Mouse (Mus musculus): ENCODE data around the gene 1700028K03Rik. TPM values are rescaled to one million over a fixed set of nuclear protein-coding genes. Genes with fewer than 3 reads are reported as not detected.

1700028K03Rik gene
- 0.17 and 0.20 TPM in 2 replicates for polyA plus RNA-seq (2014; fragmentation: Nextera tagmentation; extraction: Ambion mirVana)

DNA sequence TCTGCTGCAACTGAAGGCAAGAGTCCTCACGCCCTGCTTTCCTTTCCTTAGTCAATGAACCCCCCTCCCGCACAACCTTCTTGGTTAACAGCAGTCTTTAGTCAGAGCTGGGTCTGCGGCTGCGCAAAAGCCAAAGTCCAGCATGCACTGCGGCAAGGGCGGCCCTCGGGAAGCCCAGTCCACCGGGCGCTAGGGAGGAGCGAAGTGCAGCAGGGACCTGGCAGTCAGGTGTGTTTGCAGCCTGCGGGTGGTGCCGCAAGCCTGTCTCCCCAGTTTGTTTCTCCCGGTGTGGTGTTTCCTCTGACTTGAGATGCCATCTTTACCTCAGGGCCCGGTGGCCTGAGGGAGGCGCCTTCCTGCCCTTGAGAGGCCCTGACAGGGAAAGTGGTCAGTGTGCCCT is at the start of gene 1700028K03Rik:
Gene 1700028K03Rik, plus strand, starts transcription at position 129 of the 400 bp plus-strand sequence.
- WGBS, result 73% methylated on average over 15 of the region's 15 CpGs
- H3K36me3 ChIP-seq (replicated peaks; ENCODE audit: control insufficient read depth, insufficient read depth), result no peaks in the 10 kb centered on the region
- H3K4me2 ChIP-seq (replicated peaks), result no peak within 1 kb of the TSS
- ATAC-seq (ENCODE audit: low FRiP score) (no peak), DNase-seq (ENCODE audit: low spot score) (no peak)
- H3K27me3 ChIP-seq (ENCODE audit: control insufficient read depth, insufficient read depth, low read length), result no peaks in the 10 kb centered on the region
- no peak within 1 kb of the TSS for H3K9ac ChIP-seq
- H3K27ac ChIP-seq, result no peak within 1 kb of the TSS
- no peak within 1 kb of the TSS for H3K4me3 ChIP-seq (replicated peaks; ENCODE audit: low read length)
- no peaks in the 10 kb centered on the region for H3K9me3 ChIP-seq (ENCODE audit: control insufficient read depth, low read length)
- H3K4me1 ChIP-seq (replicated peaks; ENCODE audit: control insufficient read depth, insufficient read depth, low read length), result no peaks in the 10 kb centered on the region

- 76% methylated on average over 4 of the region's 4 CpGs for WGBS
- no peak overlapping the region for H3K4me2 ChIP-seq (replicated peaks)
- no peaks in the 10 kb centered on the region for H3K36me3 ChIP-seq (replicated peaks; ENCODE audit: control insufficient read depth, insufficient read depth)
- DNase-seq (ENCODE audit: low spot score), result no peak
- H3K9me3 ChIP-seq (ENCODE audit: control insufficient read depth, low read length), result no peaks in the 10 kb centered on the region
- no peak overlapping the region for H3K27ac ChIP-seq
- no peak for ATAC-seq (ENCODE audit: low FRiP score)
- H3K4me3 ChIP-seq (replicated peaks; ENCODE audit: low read length), result no peak overlapping the region
- H3K9ac ChIP-seq, result no peak overlapping the region
- H3K27me3 ChIP-seq (ENCODE audit: control insufficient read depth, insufficient read depth, low read length), result no peaks in the 10 kb centered on the region
- H3K4me1 ChIP-seq (replicated peaks; ENCODE audit: control insufficient read depth, insufficient read depth, low read length), result no peaks in the 10 kb centered on the region
Measured at GRCm38 (mm10) chr5:107488996-107489395, 45.5 kb upstream of the 1700028K03Rik start.

DNA sequence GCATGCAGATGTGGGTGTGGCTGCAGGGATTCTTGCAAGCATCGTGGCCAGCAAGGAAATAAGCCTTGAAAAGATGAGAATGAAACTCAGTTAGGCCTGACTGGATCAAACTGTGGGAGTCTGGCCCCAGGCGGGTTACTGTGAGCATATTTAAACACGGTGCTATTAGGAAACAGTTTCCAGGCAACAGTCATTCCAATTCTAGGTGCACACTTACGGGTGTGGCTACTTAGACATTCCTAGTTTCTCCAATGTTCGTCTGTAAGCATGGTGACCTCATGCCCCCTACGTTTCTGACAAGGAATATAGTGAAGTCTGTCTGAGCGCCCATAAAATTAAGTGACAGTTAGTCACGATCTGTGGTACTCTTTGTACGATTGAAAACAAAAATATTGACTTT is 43.5 kb upstream of the 1700028K03Rik start:
- DNase-seq (ENCODE audit: low spot score), result no peak
- H3K4me2 ChIP-seq (replicated peaks), result no peak overlapping the region
- H3K27ac ChIP-seq, result no peak overlapping the region
- no peak for ATAC-seq (ENCODE audit: low FRiP score)
- 81% methylated on average over 9 of the region's 9 CpGs for WGBS
- H3K4me1 ChIP-seq (replicated peaks; ENCODE audit: control insufficient read depth, insufficient read depth, low read length), result no peaks in the 10 kb centered on the region
- no peaks in the 10 kb centered on the region for H3K27me3 ChIP-seq (ENCODE audit: control insufficient read depth, insufficient read depth, low read length)
- no peaks in the 10 kb centered on the region for H3K9me3 ChIP-seq (ENCODE audit: control insufficient read depth, low read length)
- no peaks in the 10 kb centered on the region for H3K36me3 ChIP-seq (replicated peaks; ENCODE audit: control insufficient read depth, insufficient read depth)
- no peak overlapping the region for H3K9ac ChIP-seq
- H3K4me3 ChIP-seq (replicated peaks; ENCODE audit: low read length), result no peak overlapping the region

DNA sequence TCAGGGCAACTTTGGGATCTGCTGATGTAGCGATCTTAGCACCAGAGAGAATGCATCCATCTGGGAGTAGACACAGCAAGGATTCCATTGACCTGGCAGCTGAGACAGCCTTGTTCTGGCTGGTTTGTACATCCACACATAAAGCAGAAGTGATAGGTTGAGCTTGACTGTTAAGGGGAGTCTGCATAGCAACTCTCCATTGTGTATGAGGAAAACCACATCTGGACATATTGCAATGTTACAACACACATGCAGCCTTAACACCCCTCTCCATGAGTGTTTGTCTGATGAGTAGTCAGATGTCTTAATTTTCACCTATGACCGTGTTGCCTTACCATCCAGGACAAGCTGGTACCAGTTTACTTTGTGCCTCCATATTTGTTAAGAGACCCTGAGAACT is 42.0 kb upstream of the 1700028K03Rik start:
- no peak overlapping the region for H3K27ac ChIP-seq
- no peaks in the 10 kb centered on the region for H3K36me3 ChIP-seq (replicated peaks; ENCODE audit: control insufficient read depth, insufficient read depth)
- no peak overlapping the region for H3K9ac ChIP-seq
- H3K4me3 ChIP-seq (replicated peaks; ENCODE audit: low read length), result no peak overlapping the region
- H3K27me3 ChIP-seq (ENCODE audit: control insufficient read depth, insufficient read depth, low read length), result no peaks in the 10 kb centered on the region
- ATAC-seq (ENCODE audit: low FRiP score), result no peak
- no peaks in the 10 kb centered on the region for H3K9me3 ChIP-seq (ENCODE audit: control insufficient read depth, low read length)
- DNase-seq (ENCODE audit: low spot score), result no peak
- H3K4me1 ChIP-seq (replicated peaks; ENCODE audit: control insufficient read depth, insufficient read depth, low read length), result no peaks in the 10 kb centered on the region
- H3K4me2 ChIP-seq (replicated peaks), result no peak overlapping the region
- WGBS, result 87% methylated on average over 2 of the region's 2 CpGs

GRCm38 (mm10) chr5:107494759-107495158 is 39.8 kb upstream of the 1700028K03Rik start:
- WGBS, result 95% methylated on average over 5 of the region's 5 CpGs
- no peaks in the 10 kb centered on the region for H3K36me3 ChIP-seq (replicated peaks; ENCODE audit: control insufficient read depth, insufficient read depth)
- H3K4me2 ChIP-seq (replicated peaks), result no peak overlapping the region
- no peak overlapping the region for H3K4me3 ChIP-seq (replicated peaks; ENCODE audit: low read length)
- DNase-seq (ENCODE audit: low spot score) (no peak), ATAC-seq (ENCODE audit: low FRiP score) (no peak)
- H3K27me3 ChIP-seq (ENCODE audit: control insufficient read depth, insufficient read depth, low read length), result no peaks in the 10 kb centered on the region
- H3K4me1 ChIP-seq (replicated peaks; ENCODE audit: control insufficient read depth, insufficient read depth, low read length), result peaks cover 9% of the 10 kb centered on the region
- H3K9me3 ChIP-seq (ENCODE audit: control insufficient read depth, low read length), result no peaks in the 10 kb centered on the region
- no peak overlapping the region for H3K27ac ChIP-seq
- H3K9ac ChIP-seq, result no peak overlapping the region

GRCm38 (mm10) chr5:107496047-107496446 is 38.5 kb upstream of the 1700028K03Rik start:
- H3K4me2 ChIP-seq (replicated peaks), result no peak overlapping the region
- H3K4me3 ChIP-seq (replicated peaks; ENCODE audit: low read length), result no peak overlapping the region
- H3K36me3 ChIP-seq (replicated peaks; ENCODE audit: control insufficient read depth, insufficient read depth), result 0 out of 2 replicates have a peak, but pooled peaks cover 3% of the 10 kb centered on the region
- ATAC-seq (ENCODE audit: low FRiP score) (no peak), DNase-seq (ENCODE audit: low spot score) (no peak)
- H3K27ac ChIP-seq, result no peak overlapping the region
- 91% methylated on average over 2 of the region's 2 CpGs for WGBS
- peaks cover 15% of the 10 kb centered on the region for H3K4me1 ChIP-seq (replicated peaks; ENCODE audit: control insufficient read depth, insufficient read depth, low read length)
- H3K27me3 ChIP-seq (ENCODE audit: control insufficient read depth, insufficient read depth, low read length), result no peaks in the 10 kb centered on the region
- H3K9ac ChIP-seq, result no peak overlapping the region
- H3K9me3 ChIP-seq (ENCODE audit: control insufficient read depth, low read length), result no peaks in the 10 kb centered on the region

GRCm38 (mm10) chr5:107497519-107498501 is 36.7 kb upstream of the 1700028K03Rik start:
- DNase-seq (ENCODE audit: low spot score) (peak; percentile 82), ATAC-seq (ENCODE audit: low FRiP score) (peak; percentile 97)
- no peaks in the 10 kb centered on the region for H3K9me3 ChIP-seq (ENCODE audit: control insufficient read depth, low read length)
- peak overlapping the region; percentile 82 for H3K27ac ChIP-seq
- peak overlapping the region; percentile 49 for H3K4me2 ChIP-seq (replicated peaks)
- H3K9ac ChIP-seq, result peak overlapping the region; percentile 48
- H3K27me3 ChIP-seq (ENCODE audit: control insufficient read depth, insufficient read depth, low read length), result no peaks in the 10 kb centered on the region
- H3K36me3 ChIP-seq (replicated peaks; ENCODE audit: control insufficient read depth, insufficient read depth), result 0 out of 2 replicates have a peak, but pooled peaks cover 8% of the 10 kb centered on the region
- H3K4me1 ChIP-seq (replicated peaks; ENCODE audit: control insufficient read depth, insufficient read depth, low read length), result peaks cover 15% of the 10 kb centered on the region
- H3K4me3 ChIP-seq (replicated peaks; ENCODE audit: low read length), result peak overlapping the region; percentile 24
- 31% methylated on average over 10 of the region's 10 CpGs for WGBS

DNA sequence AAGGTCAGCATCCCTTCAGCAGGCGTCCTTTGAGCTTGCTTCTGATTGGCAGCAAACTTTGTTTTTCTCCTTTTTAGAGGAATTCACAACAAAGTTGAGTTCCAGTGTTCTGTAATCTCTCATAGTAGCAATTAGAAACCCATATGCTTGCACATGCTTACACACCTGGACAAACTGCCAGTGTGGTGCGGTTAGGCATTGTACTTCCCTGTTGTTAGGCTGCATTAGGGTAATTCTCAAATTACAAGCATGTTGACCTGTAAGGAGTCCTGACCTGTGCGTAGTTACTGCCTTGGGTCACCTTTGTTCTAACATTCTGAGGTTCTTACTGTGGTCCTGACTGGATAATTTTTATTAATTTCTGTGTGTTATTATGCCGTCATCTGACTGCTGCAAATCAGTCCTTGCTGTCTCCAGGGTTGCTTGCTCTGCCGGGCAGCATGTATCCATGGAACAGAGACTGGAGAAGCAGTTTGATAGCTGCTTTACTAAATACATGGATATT is 35.7 kb upstream of the 1700028K03Rik start:
- no peak for ATAC-seq (ENCODE audit: low FRiP score)

DNA sequence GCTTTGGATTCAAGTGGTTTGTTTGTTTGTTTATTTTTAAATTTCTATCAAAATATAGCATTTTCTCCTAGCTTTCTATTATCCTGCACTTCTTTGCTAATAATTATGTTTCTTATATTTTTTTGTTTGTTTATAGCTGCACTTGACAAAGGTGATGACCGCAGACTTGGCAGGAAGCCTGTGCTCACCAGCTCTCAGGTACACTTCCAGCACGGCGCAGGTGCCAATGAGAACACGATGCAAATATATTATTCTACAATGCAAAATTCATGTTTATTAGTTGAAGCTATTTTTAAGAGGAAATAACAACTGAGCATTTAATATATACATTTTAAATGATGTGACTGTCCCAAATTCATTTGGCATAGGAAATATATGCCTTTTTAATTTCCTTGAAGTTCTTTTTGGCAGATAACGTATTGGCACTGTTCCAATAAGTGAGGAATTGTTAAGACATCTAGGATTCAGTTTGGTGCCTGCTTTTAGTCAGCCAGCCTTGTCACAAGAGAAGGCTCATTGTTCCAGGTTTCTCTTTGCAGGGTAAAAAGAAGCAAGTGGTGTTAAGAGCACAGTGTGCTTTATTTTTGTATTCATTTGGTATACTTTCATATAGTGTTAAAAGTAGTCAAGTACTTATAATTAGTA is 34.5 kb upstream of the 1700028K03Rik start:
- Histone ChIP-seq H3K4me3 (replicated peaks; ENCODE audit: low read length) (no peak overlapping the region), H3K9ac (no peak overlapping the region), H3K4me2 (replicated peaks) (no peak overlapping the region), H3K27me3 (ENCODE audit: control insufficient read depth, insufficient read depth, low read length) (no peaks in the 10 kb centered on the region), H3K4me1 (replicated peaks; ENCODE audit: control insufficient read depth, insufficient read depth, low read length) (peaks cover 15% of the 10 kb centered on the region), H3K9me3 (ENCODE audit: control insufficient read depth, low read length) (no peaks in the 10 kb centered on the region), H3K36me3 (replicated peaks; ENCODE audit: control insufficient read depth, insufficient read depth) (peaks cover 22% of the 10 kb centered on the region), H3K27ac (no peak overlapping the region)
- DNase-seq (ENCODE audit: low spot score) (no peak), ATAC-seq (ENCODE audit: low FRiP score) (no peak)
- WGBS, result 86% methylated on average over 5 of the region's 5 CpGs

More for the DNA sequence above, 35.7 kb upstream of the 1700028K03Rik start:
- WGBS, result 50% methylated on average over 5 of the region's 5 CpGs
- Histone ChIP-seq H3K27ac (peak overlapping the region; percentile 82; the same call in 1 of the 2 replicates), H3K36me3 (replicated peaks; ENCODE audit: control insufficient read depth, insufficient read depth) (peaks cover 15% of the 10 kb centered on the region), H3K4me2 (replicated peaks) (peak overlapping the region; percentile 49), H3K4me3 (replicated peaks; ENCODE audit: low read length) (peak overlapping the region; percentile 24), H3K9ac (peak overlapping the region; percentile 48), H3K27me3 (ENCODE audit: control insufficient read depth, insufficient read depth, low read length) (no peaks in the 10 kb centered on the region), H3K4me1 (replicated peaks; ENCODE audit: control insufficient read depth, insufficient read depth, low read length) (peaks cover 15% of the 10 kb centered on the region), H3K9me3 (ENCODE audit: control insufficient read depth, low read length) (no peaks in the 10 kb centered on the region)
- DNase-seq (ENCODE audit: low spot score), result no peak

Data from hindbrain, embryonic 14.5 days (tissue).